Mouse (Mus musculus): ENCODE measurements at regions not wholly inside any gene's neighbourhood (a gene's known extent, or its start where the extent isn't known, plus 50 kb on each side); places are given as distances from the start of the nearest gene placed in this dataset.

- Histone ChIP-seq H3K27ac (replicated peaks; ENCODE audit: low read depth, low read length) (no peak overlapping the region), H3K9ac (replicated peaks; ENCODE audit: low read length) (no peak overlapping the region), H3K4me1 (ENCODE audit: control insufficient read depth, insufficient read depth, low read length) (no peaks in the 10 kb centered on the region), H3K36me3 (ENCODE audit: control insufficient read depth, insufficient read depth, low read length) (no peaks in the 10 kb centered on the region), H3K4me2 (ENCODE audit: low read length) (no peak overlapping the region), H3K4me3 (replicated peaks; ENCODE audit: low read depth, low read length) (no peak overlapping the region), H3K27me3 (ENCODE audit: control insufficient read depth, insufficient read depth, low read length) (no peaks in the 10 kb centered on the region), H3K9me3 (ENCODE audit: control insufficient read depth, low read length) (no peaks in the 10 kb centered on the region)
- DNase-seq (peak; percentile 24), ATAC-seq (ENCODE audit: low FRiP score, low TSS enrichment) (no peak)
- WGBS: 60% methylated on average over 2 of the region's 2 CpGs
Observed at GRCm38 (mm10) chrX:127871412-127871811, 135.1 kb upstream of the Cldn34c4 start.

GRCm38 (mm10) chrX:127844018-127844417 is 107.7 kb upstream of the Cldn34c4 start:
- Histone ChIP-seq H3K36me3 (ENCODE audit: control insufficient read depth, insufficient read depth, low read length) (no peaks in the 10 kb centered on the region), H3K27ac (replicated peaks; ENCODE audit: low read depth, low read length) (no peak overlapping the region), H3K4me2 (ENCODE audit: low read length) (no peak overlapping the region), H3K4me1 (ENCODE audit: control insufficient read depth, insufficient read depth, low read length) (no peaks in the 10 kb centered on the region), H3K9ac (replicated peaks; ENCODE audit: low read length) (no peak overlapping the region), H3K4me3 (replicated peaks; ENCODE audit: low read depth, low read length) (no peak overlapping the region), H3K9me3 (ENCODE audit: control insufficient read depth, low read length) (no peaks in the 10 kb centered on the region), H3K27me3 (ENCODE audit: control insufficient read depth, insufficient read depth, low read length) (no peaks in the 10 kb centered on the region)
- WGBS: 60% methylated on average over 2 of the region's 2 CpGs
- DNase-seq (no peak), ATAC-seq (ENCODE audit: low FRiP score, low TSS enrichment) (no peak)

All from midbrain, embryonic 14.5 days (tissue).